Mouse (Mus musculus): Measurements from ENCODE around the gene Mre11a. TPM values are rescaled to one million over a fixed set of nuclear protein-coding genes. Genes with fewer than 3 reads are reported as not detected.

The Mre11a gene
- 25.8 and 36.9 TPM in 2 replicates for polyA plus RNA-seq (2014; fragmentation: Nextera tagmentation; extraction: Ambion mirVana)

- Histone ChIP-seq H3K9me3 (ENCODE audit: control insufficient read depth, low read length) (no peaks in the 10 kb centered on the region), H3K4me3 (ENCODE audit: low read length) (peak within 1 kb of the TSS; percentile 88), H3K4me2 (replicated peaks; ENCODE audit: low read depth, low read length) (peak within 1 kb of the TSS; percentile 82), H3K9ac (ENCODE audit: low read depth, low read length) (peak within 1 kb of the TSS; percentile 92), H3K27ac (ENCODE audit: low read depth, low read length) (peak within 1 kb of the TSS; percentile 97), H3K27me3 (ENCODE audit: control insufficient read depth, insufficient read depth, low read length) (no peaks in the 10 kb centered on the region), H3K4me1 (ENCODE audit: control insufficient read depth, insufficient read depth, low read length) (no peaks in the 10 kb centered on the region; the same call in 1 of the 2 replicates), H3K36me3 (ENCODE audit: control insufficient read depth, insufficient read depth, low read length) (peaks cover 46% of the 10 kb centered on the region)
- under 1% methylated on average over 62 of the region's 62 CpGs for WGBS
- peak; percentile 99 for ATAC-seq (ENCODE audit: low FRiP score, low TSS enrichment)
Measured at GRCm38 (mm10) chr9:14784039-14785002, at the start of gene Mre11a, which contains the start of gene Ankrd49. Gene Mre11a, plus strand, starts transcription at chr9:14784654. Gene Ankrd49, minus strand, starts transcription at chr9:14784856.

DNA sequence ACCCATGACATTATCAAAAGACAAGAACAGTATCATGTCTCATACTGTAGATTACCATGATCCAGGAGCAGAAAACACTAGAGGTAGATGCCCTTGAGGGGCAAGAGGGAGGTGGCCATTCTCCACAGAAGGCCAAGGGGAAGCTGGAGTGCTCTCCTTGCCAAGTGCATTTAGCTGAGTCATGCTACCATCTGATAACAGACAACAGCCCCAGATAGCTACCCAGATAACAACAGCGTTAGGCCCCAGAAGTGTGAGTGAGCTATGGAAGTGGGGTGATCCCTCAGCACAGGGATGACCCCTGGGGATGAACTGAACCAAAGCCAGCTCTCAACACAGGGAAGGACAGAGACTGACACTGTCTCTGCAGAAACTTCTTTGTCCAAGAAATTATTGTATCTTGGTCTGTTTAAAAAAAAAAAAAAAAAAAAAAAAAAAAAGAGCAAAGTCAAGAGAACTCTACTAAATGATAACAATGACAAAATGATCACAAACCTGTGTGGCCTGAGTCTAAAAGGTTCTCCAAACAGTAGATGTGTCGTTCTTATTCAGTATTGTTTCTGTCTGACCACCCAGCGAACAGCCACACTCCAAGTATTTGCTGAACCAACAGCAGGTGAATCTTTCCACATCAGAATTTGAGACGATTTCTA, 44.8 kb upstream of the Mre11a start:
- no peak overlapping the region for H3K4me2 ChIP-seq (replicated peaks; ENCODE audit: low read depth, low read length)
- no peaks in the 10 kb centered on the region for H3K4me1 ChIP-seq (ENCODE audit: control insufficient read depth, insufficient read depth, low read length)
- no peak overlapping the region for H3K9ac ChIP-seq (ENCODE audit: low read depth, low read length)
- no peaks in the 10 kb centered on the region for H3K9me3 ChIP-seq (ENCODE audit: control insufficient read depth, low read length)
- H3K4me3 ChIP-seq (ENCODE audit: low read length) = no peak overlapping the region
- H3K27ac ChIP-seq (ENCODE audit: low read depth, low read length) = no peak overlapping the region
- H3K36me3 ChIP-seq (ENCODE audit: control insufficient read depth, insufficient read depth, low read length) = no peaks in the 10 kb centered on the region
- no peaks in the 10 kb centered on the region for H3K27me3 ChIP-seq (ENCODE audit: control insufficient read depth, insufficient read depth, low read length)
- no peak for ATAC-seq (ENCODE audit: low FRiP score, low TSS enrichment)
- WGBS = 86% methylated on average over 4 of the region's 4 CpGs

DNA sequence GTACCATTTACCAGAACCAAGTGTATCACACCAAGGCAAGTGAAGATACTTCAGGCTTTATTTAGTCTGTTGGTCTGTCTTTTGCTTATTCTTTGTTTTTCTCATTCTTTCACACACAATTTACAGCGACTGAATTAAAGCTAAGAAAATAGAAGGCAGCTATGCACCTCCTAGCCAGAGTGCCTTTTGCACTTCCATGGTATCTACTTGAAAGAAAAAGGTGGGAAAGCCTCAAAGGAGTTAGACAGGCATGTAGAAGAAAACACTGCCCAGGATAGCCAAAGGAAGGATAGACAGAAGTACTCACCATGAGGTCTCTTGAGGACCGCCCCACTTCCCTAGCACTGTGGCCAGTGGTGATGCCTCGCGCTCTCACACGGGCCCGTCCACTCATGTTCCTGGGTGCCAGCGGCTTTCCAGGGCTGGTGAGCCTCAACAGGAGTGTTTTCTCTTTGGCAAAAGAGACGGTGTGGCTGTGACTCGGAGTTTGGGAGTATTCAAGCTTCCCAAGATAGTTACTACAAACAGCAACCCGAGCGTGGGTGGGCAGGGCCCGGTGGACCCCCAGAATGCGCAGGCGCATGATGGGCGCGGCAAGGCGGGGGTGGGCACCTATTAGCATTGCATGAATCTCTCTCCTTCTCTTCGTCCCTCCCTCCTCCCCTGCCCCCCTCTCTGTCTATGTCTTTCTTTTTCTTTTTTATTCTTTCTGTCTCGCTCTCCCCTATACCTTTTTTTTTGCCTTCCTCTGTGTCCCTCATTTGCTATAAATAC, 44.1 kb upstream of the Mre11a start, which contains the start of gene Piwil4:
Piwil4 (minus strand) TSS at position 583 of the 774 bp plus-strand sequence.
- no peak within 1 kb of the TSS for H3K27ac ChIP-seq (ENCODE audit: low read depth, low read length)
- H3K27me3 ChIP-seq (ENCODE audit: control insufficient read depth, insufficient read depth, low read length) = no peaks in the 10 kb centered on the region
- no peaks in the 10 kb centered on the region for H3K36me3 ChIP-seq (ENCODE audit: control insufficient read depth, insufficient read depth, low read length)
- H3K9me3 ChIP-seq (ENCODE audit: control insufficient read depth, low read length) = no peaks in the 10 kb centered on the region
- ATAC-seq (ENCODE audit: low FRiP score, low TSS enrichment) = no peak
- 82% methylated on average over 19 of the region's 19 CpGs for WGBS
- H3K4me2 ChIP-seq (replicated peaks; ENCODE audit: low read depth, low read length) = no peak within 1 kb of the TSS
- H3K9ac ChIP-seq (ENCODE audit: low read depth, low read length) = no peak within 1 kb of the TSS
- H3K4me3 ChIP-seq (ENCODE audit: low read length) = no peak within 1 kb of the TSS
- H3K4me1 ChIP-seq (ENCODE audit: control insufficient read depth, insufficient read depth, low read length) = no peaks in the 10 kb centered on the region

DNA sequence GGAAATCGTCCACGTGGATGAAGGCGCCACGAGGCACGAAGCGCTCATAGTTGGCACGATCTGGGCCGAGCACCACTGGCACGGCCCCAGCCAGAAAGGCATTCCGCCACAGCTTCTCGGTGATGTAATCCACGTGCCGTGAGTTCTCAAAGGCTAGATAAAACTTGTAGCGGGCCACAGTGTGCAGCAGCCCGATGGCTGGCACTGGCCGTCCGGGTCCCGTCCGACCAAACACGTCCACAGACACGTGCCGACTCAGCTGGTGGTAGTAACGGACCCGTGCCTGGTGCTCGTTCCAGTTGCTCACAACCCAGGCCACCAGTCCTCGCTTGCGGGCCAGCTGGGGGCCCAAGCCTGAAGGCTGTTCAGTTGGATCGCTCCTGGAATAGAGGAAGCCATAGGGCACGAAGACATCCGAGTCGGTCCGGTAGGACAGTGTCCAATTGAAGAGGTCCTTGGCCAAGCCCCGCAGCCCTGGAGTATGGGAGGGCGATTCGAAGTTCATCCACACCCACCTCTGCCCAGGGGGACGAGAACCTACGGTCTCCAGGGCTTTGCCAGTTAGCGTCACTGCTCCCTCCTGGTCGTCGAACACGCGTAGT, 33.5 kb upstream of the Mre11a start:
- H3K27ac ChIP-seq (ENCODE audit: low read depth, low read length) = no peak overlapping the region
- no peaks in the 10 kb centered on the region for H3K9me3 ChIP-seq (ENCODE audit: control insufficient read depth, low read length)
- H3K36me3 ChIP-seq (ENCODE audit: control insufficient read depth, insufficient read depth, low read length) = no peaks in the 10 kb centered on the region
- H3K4me1 ChIP-seq (ENCODE audit: control insufficient read depth, insufficient read depth, low read length) = peaks cover 10% of the 10 kb centered on the region; the same call in 1 of the 2 replicates
- peak overlapping the region; percentile 52 for H3K4me3 ChIP-seq (ENCODE audit: low read length)
- H3K27me3 ChIP-seq (ENCODE audit: control insufficient read depth, insufficient read depth, low read length) = peaks cover 8% of the 10 kb centered on the region
- H3K9ac ChIP-seq (ENCODE audit: low read depth, low read length) = peak overlapping the region; percentile 73
- 62% methylated on average over 42 of the region's 42 CpGs for WGBS
- peak overlapping the region; percentile 92 for H3K4me2 ChIP-seq (replicated peaks; ENCODE audit: low read depth, low read length)
- ATAC-seq (ENCODE audit: low FRiP score, low TSS enrichment) = 0 out of 2 replicates have a peak, but pooled peaks have one; percentile 4

DNA sequence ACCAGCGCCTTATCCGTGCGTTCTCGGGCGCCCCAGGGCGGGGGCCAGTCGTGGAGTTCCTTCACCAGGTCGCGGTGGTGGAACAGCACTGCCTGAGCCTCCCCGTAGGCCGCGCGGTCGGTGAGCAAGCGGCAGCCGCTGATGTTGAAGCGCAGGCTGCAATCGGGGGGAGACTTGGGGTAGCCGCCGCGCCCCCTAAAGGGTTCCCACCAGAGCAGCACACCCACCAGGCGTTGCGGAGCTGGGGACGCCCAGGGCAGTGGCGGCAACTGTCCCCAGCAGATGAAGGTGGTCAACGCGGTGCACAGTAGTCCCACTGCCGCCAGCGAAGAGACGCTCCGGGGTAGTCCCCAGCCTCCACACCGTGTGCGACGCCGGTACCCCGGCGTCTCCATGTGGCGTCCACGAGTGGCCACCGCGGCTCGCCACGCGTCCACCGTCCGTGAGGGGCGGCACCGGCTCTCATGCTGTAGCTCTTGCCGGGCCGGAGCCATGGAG, 32.9 kb upstream of the Mre11a start:
- Histone ChIP-seq H3K4me2 (replicated peaks; ENCODE audit: low read depth, low read length) (peak overlapping the region; percentile 92), H3K27ac (ENCODE audit: low read depth, low read length) (no peak overlapping the region), H3K4me1 (ENCODE audit: control insufficient read depth, insufficient read depth, low read length) (peaks cover 7% of the 10 kb centered on the region; the same call in 1 of the 2 replicates), H3K4me3 (ENCODE audit: low read length) (peak overlapping the region; percentile 52), H3K36me3 (ENCODE audit: control insufficient read depth, insufficient read depth, low read length) (no peaks in the 10 kb centered on the region), H3K9me3 (ENCODE audit: control insufficient read depth, low read length) (no peaks in the 10 kb centered on the region), H3K27me3 (ENCODE audit: control insufficient read depth, insufficient read depth, low read length) (peaks cover 8% of the 10 kb centered on the region), H3K9ac (ENCODE audit: low read depth, low read length) (peak overlapping the region; percentile 73)
- peak; percentile 90 for ATAC-seq (ENCODE audit: low FRiP score, low TSS enrichment)
- WGBS = 1% methylated on average over 50 of the region's 50 CpGs

GRCm38 (mm10) chr9:14752001-14752522, 32.4 kb upstream of the Mre11a start, which contains the start of gene Fut4:
Gene Fut4, minus strand, starts transcription at chr9:14752393.
- Histone ChIP-seq H3K4me1 (ENCODE audit: control insufficient read depth, insufficient read depth, low read length) (peaks cover 7% of the 10 kb centered on the region; the same call in 1 of the 2 replicates), H3K4me3 (ENCODE audit: low read length) (peak within 1 kb of the TSS; percentile 52), H3K27me3 (ENCODE audit: control insufficient read depth, insufficient read depth, low read length) (peaks cover 8% of the 10 kb centered on the region), H3K9ac (ENCODE audit: low read depth, low read length) (peak within 1 kb of the TSS; percentile 73), H3K4me2 (replicated peaks; ENCODE audit: low read depth, low read length) (peak within 1 kb of the TSS; percentile 92), H3K36me3 (ENCODE audit: control insufficient read depth, insufficient read depth, low read length) (no peaks in the 10 kb centered on the region), H3K27ac (ENCODE audit: low read depth, low read length) (no peak within 1 kb of the TSS), H3K9me3 (ENCODE audit: control insufficient read depth, low read length) (no peaks in the 10 kb centered on the region)
- ATAC-seq (ENCODE audit: low FRiP score, low TSS enrichment) = peak; percentile 89
- under 1% methylated on average over 22 of the region's 28 CpGs for WGBS

GRCm38 (mm10) chr9:14753947-14754346, 30.5 kb upstream of the Mre11a start:
- H3K9me3 ChIP-seq (ENCODE audit: control insufficient read depth, low read length) = no peaks in the 10 kb centered on the region
- no peak overlapping the region for H3K9ac ChIP-seq (ENCODE audit: low read depth, low read length)
- no peak overlapping the region for H3K4me3 ChIP-seq (ENCODE audit: low read length)
- no peak overlapping the region for H3K27ac ChIP-seq (ENCODE audit: low read depth, low read length)
- H3K27me3 ChIP-seq (ENCODE audit: control insufficient read depth, insufficient read depth, low read length) = peaks cover 8% of the 10 kb centered on the region
- no peak overlapping the region for H3K4me2 ChIP-seq (replicated peaks; ENCODE audit: low read depth, low read length)
- peaks cover 7% of the 10 kb centered on the region; the same call in 1 of the 2 replicates for H3K4me1 ChIP-seq (ENCODE audit: control insufficient read depth, insufficient read depth, low read length)
- no peak for ATAC-seq (ENCODE audit: low FRiP score, low TSS enrichment)
- H3K36me3 ChIP-seq (ENCODE audit: control insufficient read depth, insufficient read depth, low read length) = no peaks in the 10 kb centered on the region

- no peaks in the 10 kb centered on the region for H3K9me3 ChIP-seq (ENCODE audit: control insufficient read depth, low read length)
- peaks cover 7% of the 10 kb centered on the region; the same call in 1 of the 2 replicates for H3K4me1 ChIP-seq (ENCODE audit: control insufficient read depth, insufficient read depth, low read length)
- H3K36me3 ChIP-seq (ENCODE audit: control insufficient read depth, insufficient read depth, low read length) = no peaks in the 10 kb centered on the region
- ATAC-seq (ENCODE audit: low FRiP score, low TSS enrichment) = no peak
- no peak overlapping the region for H3K9ac ChIP-seq (ENCODE audit: low read depth, low read length)
- peaks cover 8% of the 10 kb centered on the region for H3K27me3 ChIP-seq (ENCODE audit: control insufficient read depth, insufficient read depth, low read length)
- H3K4me2 ChIP-seq (replicated peaks; ENCODE audit: low read depth, low read length) = no peak overlapping the region
- 86% methylated on average over 3 of the region's 3 CpGs for WGBS
- H3K27ac ChIP-seq (ENCODE audit: low read depth, low read length) = no peak overlapping the region
- no peak overlapping the region for H3K4me3 ChIP-seq (ENCODE audit: low read length)
Measured at GRCm38 (mm10) chr9:14754469-14754868, 30.0 kb upstream of the Mre11a start.

Data from kidney, embryonic 14.5 days (tissue).